Mouse (Mus musculus) heart, adult 2 months (tissue): ENCODE data around the gene Asap2.
A peak's percentile ranks its signal among the peaks of the same experiment; 100 is the strongest.
"Not testable (repeated sequence)": the region's sequence is repeated elsewhere in the genome, so short reads cannot be mapped to it uniquely, and the experiment has no call there.

Experiments
- CTCF ChIP-seq: fragments of 200-600 bp; IDR thresholded peaks from 2 replicates; pipeline ENCODE4 v1.8.1; 2022; ENCODE audit warnings: antibody characterized with exemption, mild to moderate bottlenecking, moderate library complexity
- EP300 ChIP-seq: fragments of 200-500 bp; IDR thresholded peaks from 2 replicates; pipeline ENCODE4 v1.6.1; 2011; ENCODE audit warnings: low read depth, low read length, control low read depth; ENCODE audit not compliant: insufficient read depth
- POLR2A ChIP-seq: fragments of 200-500 bp; IDR thresholded peaks from 2 replicates; pipeline ENCODE4 v1.6.1; 2011; ENCODE audit warnings: mild to moderate bottlenecking, low read depth, low read length, control low read depth; ENCODE audit not compliant: insufficient read depth

DNA sequence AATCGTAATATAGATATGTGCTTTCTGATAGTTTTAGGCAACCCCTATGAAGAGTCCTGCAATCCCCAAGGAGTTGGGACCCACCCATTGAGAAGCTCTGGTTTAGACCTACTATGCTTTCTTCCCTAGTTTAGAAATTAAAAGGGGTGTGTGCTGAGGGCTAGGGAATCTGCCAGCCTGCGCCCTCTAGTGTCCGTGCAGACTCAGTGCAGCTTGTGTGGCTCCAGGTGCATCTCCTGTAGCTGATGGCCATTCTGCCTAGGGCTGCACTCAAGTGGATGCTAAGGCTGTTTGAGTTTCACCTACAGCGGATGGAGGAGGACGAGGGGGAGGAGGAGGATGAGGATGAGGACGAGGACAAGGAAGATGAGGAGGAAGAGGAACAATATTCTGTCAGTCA, 40.6 kb downstream of the Asap2 start:
- peak; percentile 59 for TF ChIP-seq CTCF
- not testable (repeated sequence) for TF ChIP-seq POLR2A, EP300
